Mouse (Mus musculus) kidney, embryonic 14.5 days (tissue): ENCODE results near the gene Osgep. TPM values are rescaled to one million over a fixed set of nuclear protein-coding genes. Genes with fewer than 3 reads are reported as not detected.

Experiments used
- ATAC-seq: fragments of 200-750 bp; cut with Nextera tagmentation; 2 replicates; pipeline ENCODE4 v1.8.0; 2017; ENCODE audit warnings: moderate number of reproducible peaks, mild to moderate bottlenecking, moderate TSS enrichment, moderate library complexity; ENCODE audit not compliant: low FRiP score, low TSS enrichment
- H3K27ac ChIP-seq: fragments of 300-500 bp; sonication (generic); 2 replicates; pipeline ENCODE4 v1.5.1; 2014; ENCODE audit warnings: low read depth, mild to moderate bottlenecking, low read length, moderate library complexity, mixed read lengths
- H3K27me3 ChIP-seq: fragments of 300-500 bp; sonication (generic); 2 replicates; pipeline ENCODE4 v1.6.1; 2014; ENCODE audit warnings: mild to moderate bottlenecking, low read length; ENCODE audit not compliant: control insufficient read depth, insufficient read depth
- H3K36me3 ChIP-seq: fragments of 300-500 bp; sonication (generic); 2 replicates; pipeline ENCODE4 v1.6.1; 2014; ENCODE audit warnings: low read length, mixed read lengths; ENCODE audit not compliant: control insufficient read depth, insufficient read depth
- H3K4me1 ChIP-seq: fragments of 300-500 bp; sonication (generic); 2 replicates; pipeline ENCODE4 v1.6.1; 2014; ENCODE audit warnings: low read length, mixed read lengths; ENCODE audit not compliant: control insufficient read depth, insufficient read depth
- H3K4me2 ChIP-seq: fragments of 300-500 bp; sonication (generic); replicated peaks from 2 replicates; pipeline ENCODE4 v1.6.1; 2014; ENCODE audit warnings: low read depth, mild to moderate bottlenecking, low read length
- H3K4me3 ChIP-seq: fragments of 300-500 bp; sonication (generic); 2 replicates; pipeline ENCODE4 v1.5.1; 2014; ENCODE audit warnings: mild to moderate bottlenecking, low read length
- H3K9ac ChIP-seq: fragments of 300-500 bp; sonication (generic); 2 replicates; pipeline ENCODE4 v1.6.1; 2014; ENCODE audit warnings: low read depth, mild to moderate bottlenecking, low read length, moderate library complexity
- H3K9me3 ChIP-seq: fragments of 300-500 bp; sonication (generic); 2 replicates; pipeline ENCODE4 v1.6.1; 2016; ENCODE audit warnings: low read length; ENCODE audit not compliant: control insufficient read depth
- WGBS: fragments of 180-500 bp; shearing (Covaris S2); extraction: QIAGEN DNeasy Blood & Tissue Kit; methylation state at CpG from one replicate; pipeline ENCODE4 v1.1.7; 2014; 5-methylcytosine and 5-hydroxymethylcytosine counted together
- polyA plus RNA-seq: library from polyadenylated mRNA; unstranded; fragments of >200 nt; fragmentation: Nextera tagmentation; extraction: Ambion mirVana; gene quantifications from 2 replicates; pipeline ENCODE4 v1.2.1, GENCODE M21; 2014

Osgep gene
- polyA plus RNA-seq, 1 experiment from 2014 or later, result 168 TPM

- 9% methylated on average over 19 of the region's 19 CpGs for WGBS
- Histone ChIP-seq H3K36me3 (no peaks in the 10 kb centered on the region), H3K9ac (peak overlapping the region; percentile 42), H3K4me2 (peak overlapping the region; percentile 90), H3K9me3 (no peaks in the 10 kb centered on the region), H3K4me1 (no peaks in the 10 kb centered on the region), H3K27ac (no peak overlapping the region), H3K27me3 (peaks cover 8% of the 10 kb centered on the region), H3K4me3 (peak overlapping the region; percentile 42)
- peak; percentile 53; the same call in 1 of the 2 replicates for ATAC-seq
Measured at GRCm38 (mm10) chr14:50895985-50896746, 28.5 kb downstream of the Osgep start.

GRCm38 (mm10) chr14:50895407-50895806, 29.3 kb downstream of the Osgep start:
- H3K4me1 ChIP-seq, result no peaks in the 10 kb centered on the region
- H3K36me3 ChIP-seq, result no peaks in the 10 kb centered on the region
- H3K9ac ChIP-seq, result no peak overlapping the region
- H3K9me3 ChIP-seq, result no peaks in the 10 kb centered on the region
- H3K4me2 ChIP-seq, result no peak overlapping the region
- ATAC-seq, result no peak
- H3K27ac ChIP-seq, result no peak overlapping the region
- peaks cover 8% of the 10 kb centered on the region for H3K27me3 ChIP-seq
- H3K4me3 ChIP-seq, result no peak overlapping the region

- H3K9me3 ChIP-seq, result no peaks in the 10 kb centered on the region
- no peak overlapping the region for H3K27ac ChIP-seq
- H3K4me1 ChIP-seq, result no peaks in the 10 kb centered on the region
- peaks cover 8% of the 10 kb centered on the region for H3K27me3 ChIP-seq
- 86% methylated on average over 22 of the region's 22 CpGs for whole genome bisulfite sequencing
- ATAC-seq, result no peak
- no peaks in the 10 kb centered on the region for H3K36me3 ChIP-seq
- H3K4me3 ChIP-seq, result no peak overlapping the region
- H3K9ac ChIP-seq, result no peak overlapping the region
- H3K4me2 ChIP-seq, result no peak overlapping the region
Measured at GRCm38 (mm10) chr14:50892541-50893459, 31.9 kb downstream of the Osgep start.

GRCm38 (mm10) chr14:50892091-50892490, 32.6 kb downstream of the Osgep start:
- 83% methylated on average over 7 of the region's 7 CpGs for WGBS
- no peaks in the 10 kb centered on the region for H3K36me3 ChIP-seq
- no peak for ATAC-seq

GRCm38 (mm10) chr14:50891621-50892020, 33.1 kb downstream of the Osgep start:
- Histone ChIP-seq H3K4me2 (no peak overlapping the region), H3K9me3 (no peaks in the 10 kb centered on the region), H3K36me3 (no peaks in the 10 kb centered on the region), H3K4me1 (no peaks in the 10 kb centered on the region), H3K9ac (no peak overlapping the region), H3K4me3 (no peak overlapping the region), H3K27me3 (no peaks in the 10 kb centered on the region), H3K27ac (no peak overlapping the region)
- 92% methylated on average over 8 of the region's 8 CpGs for WGBS
- ATAC-seq, result no peak

More at GRCm38 (mm10) chr14:50892091-50892490, 32.6 kb downstream of the Osgep start:
- no peaks in the 10 kb centered on the region for H3K9me3 ChIP-seq
- H3K4me1 ChIP-seq, result no peaks in the 10 kb centered on the region
- no peak overlapping the region for H3K4me2 ChIP-seq
- H3K27ac ChIP-seq, result no peak overlapping the region
- H3K27me3 ChIP-seq, result 0 out of 2 replicates have a peak, but pooled peaks cover 1% of the 10 kb centered on the region
- H3K9ac ChIP-seq, result no peak overlapping the region
- no peak overlapping the region for H3K4me3 ChIP-seq

GRCm38 (mm10) chr14:50876236-50876950, 48.3 kb downstream of the Osgep start:
- H3K4me1 ChIP-seq, result no peaks in the 10 kb centered on the region
- no peak overlapping the region for H3K4me2 ChIP-seq
- H3K9ac ChIP-seq, result no peak overlapping the region
- H3K36me3 ChIP-seq, result no peaks in the 10 kb centered on the region
- no peak for ATAC-seq
- WGBS, result 87% methylated on average over 6 of the region's 6 CpGs
- no peaks in the 10 kb centered on the region for H3K9me3 ChIP-seq
- H3K27ac ChIP-seq, result no peak overlapping the region
- H3K27me3 ChIP-seq, result no peaks in the 10 kb centered on the region
- H3K4me3 ChIP-seq, result no peak overlapping the region

GRCm38 (mm10) chr14:50875591-50876230, 49.0 kb downstream of the Osgep start:
- no peak for ATAC-seq
- no peaks in the 10 kb centered on the region for H3K36me3 ChIP-seq
- no peaks in the 10 kb centered on the region for H3K27me3 ChIP-seq
- 81% methylated on average over 6 of the region's 6 CpGs for WGBS
- no peaks in the 10 kb centered on the region for H3K4me1 ChIP-seq
- no peak overlapping the region for H3K27ac ChIP-seq
- H3K9ac ChIP-seq, result no peak overlapping the region
- H3K4me2 ChIP-seq, result no peak overlapping the region
- no peaks in the 10 kb centered on the region for H3K9me3 ChIP-seq
- no peak overlapping the region for H3K4me3 ChIP-seq

GRCm38 (mm10) chr14:50875175-50875574, 49.5 kb downstream of the Osgep start:
- 90% methylated on average over 3 of the region's 3 CpGs for WGBS
- no peak for ATAC-seq

More at GRCm38 (mm10) chr14:50875175-50875574, 49.5 kb downstream of the Osgep start:
- H3K27me3 ChIP-seq, result no peaks in the 10 kb centered on the region
- no peaks in the 10 kb centered on the region for H3K9me3 ChIP-seq
- H3K4me3 ChIP-seq, result no peak overlapping the region
- no peak overlapping the region for H3K4me2 ChIP-seq
- H3K27ac ChIP-seq, result no peak overlapping the region
- H3K36me3 ChIP-seq, result no peaks in the 10 kb centered on the region
- H3K4me1 ChIP-seq, result no peaks in the 10 kb centered on the region
- H3K9ac ChIP-seq, result no peak overlapping the region
